Mouse (Mus musculus): ENCODE data around the gene Pm20d1.

GRCm38 (mm10) chr1:131822856-131823492, 25.8 kb downstream of the Pm20d1 start:
- TF ChIP-seq CTCF (conservative IDR thresholded peaks at IDR 0.05; ENCODE audit: low read length) (no peak), POU5F1 (IDR thresholded peaks at IDR 0.05; ENCODE audit: borderline replicate concordance, low read length) (no peak), NANOG (IDR thresholded peaks at IDR 0.05; ENCODE audit: borderline replicate concordance, low read length) (no peak)

Data from E14TG2a.4 (cell line).